Mouse (Mus musculus) brain, embryonic 14.5 days (tissue): ENCODE data around the gene Pycr2. TPM values are rescaled to one million over a fixed set of nuclear protein-coding genes. Genes with fewer than 3 reads are reported as not detected.

Experiments
- DNase-seq: peaks from one replicate; pipeline ENCODE4 v3.0.0-alpha.2; 2011; ENCODE audit warnings: low read depth
- CTCF ChIP-seq: fragments of 200-500 bp; IDR thresholded peaks from 2 replicates; pipeline ENCODE4 v1.5.1; 2012; ENCODE audit warnings: inconsistent platforms, mild to moderate bottlenecking, moderate library complexity, borderline replicate concordance; ENCODE audit not compliant: insufficient read depth, insufficient read length; ENCODE audit errors: extremely low read depth
- POLR2A ChIP-seq: fragments of 200-500 bp; IDR thresholded peaks from 2 replicates; pipeline ENCODE4 v1.6.1; 2012; ENCODE audit warnings: mild to moderate bottlenecking, inconsistent platforms, borderline replicate concordance; ENCODE audit not compliant: poor library complexity, insufficient read depth, insufficient read length, severe bottlenecking; ENCODE audit errors: extremely low read depth
- polyA plus RNA-seq: library from polyadenylated mRNA; depleted of rRNA; stranded (reverse); fragments of >200 nt; gene quantifications from 2 replicates; pipeline ENCODE4 v1.2.3, GENCODE M21; 2012; rRNA removed

The Pycr2 gene
- polyA plus RNA-seq, 1 experiment: 45.7 TPM

DNA sequence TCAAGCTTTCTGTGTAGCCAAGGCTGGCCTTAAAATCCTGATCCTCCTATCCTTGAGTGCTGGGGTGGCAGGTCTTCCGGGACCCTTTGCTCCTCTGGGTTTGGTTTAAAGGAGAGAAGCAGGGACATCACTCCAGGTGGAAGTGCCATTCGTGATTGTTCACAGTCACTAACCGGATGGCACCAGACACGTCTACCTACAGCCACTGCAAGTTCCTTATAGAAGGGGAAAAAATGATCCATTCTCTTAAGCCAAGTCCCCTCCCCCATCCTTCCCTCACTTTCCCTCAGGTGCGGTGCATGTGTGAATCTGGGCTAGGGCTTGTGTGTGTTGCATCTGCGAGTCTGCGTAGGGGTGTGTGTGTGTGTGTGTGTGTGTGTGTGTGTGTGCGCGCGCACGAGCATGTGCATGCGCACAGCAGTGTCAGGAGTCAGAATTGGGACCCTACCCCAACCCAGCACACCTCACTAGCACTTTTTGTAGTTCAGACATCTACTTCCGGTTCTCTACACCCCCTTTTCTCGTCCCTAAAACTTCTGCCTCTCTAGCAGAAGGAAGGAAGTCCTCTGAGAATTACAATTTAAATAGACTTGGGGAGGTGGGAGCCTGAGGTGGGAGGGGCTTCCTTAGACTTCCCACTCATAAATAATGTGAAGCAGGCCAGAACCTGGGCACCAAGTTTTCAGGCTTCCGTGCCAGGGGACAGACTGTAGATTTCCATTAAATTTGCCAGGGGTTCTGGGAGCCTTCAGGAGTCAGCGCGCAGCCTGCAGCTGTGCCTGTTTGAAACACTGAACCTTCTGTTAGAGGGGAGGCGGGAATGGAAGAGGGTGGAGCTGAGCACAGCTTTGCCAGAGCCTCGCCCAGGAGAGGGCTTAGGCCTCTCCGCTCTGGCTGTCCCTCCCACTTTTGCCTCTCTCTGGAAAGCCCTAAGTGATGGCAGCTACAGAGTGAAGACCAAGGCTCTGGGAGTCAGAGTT, 41.2 kb downstream of the Pycr2 start:
- peak; percentile 74 for DNase-seq
- TF ChIP-seq POLR2A: no peak
- no peak for TF ChIP-seq CTCF

DNA sequence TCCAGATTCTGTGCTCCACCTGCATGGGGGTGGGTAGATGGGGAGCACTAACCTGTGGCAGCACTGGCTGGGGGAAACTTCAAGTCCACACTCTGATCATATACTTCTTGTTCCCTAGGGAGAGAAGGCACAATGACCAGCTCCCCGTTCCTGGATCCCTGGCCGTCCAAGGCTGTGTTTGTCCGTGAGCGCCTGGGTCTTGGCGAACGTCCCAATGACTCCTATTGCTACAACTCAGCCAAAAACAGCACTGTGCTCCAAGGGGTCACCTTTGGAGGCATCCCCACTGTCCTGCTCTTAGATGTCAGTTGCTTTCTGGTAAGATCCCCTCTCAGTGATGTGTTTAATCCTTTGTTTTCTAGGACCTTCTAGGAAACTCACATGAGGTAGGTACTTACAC, 42.4 kb downstream of the Pycr2 start:
- TF ChIP-seq POLR2A (no peak), CTCF (no peak)
- no peak for DNase-seq

DNA sequence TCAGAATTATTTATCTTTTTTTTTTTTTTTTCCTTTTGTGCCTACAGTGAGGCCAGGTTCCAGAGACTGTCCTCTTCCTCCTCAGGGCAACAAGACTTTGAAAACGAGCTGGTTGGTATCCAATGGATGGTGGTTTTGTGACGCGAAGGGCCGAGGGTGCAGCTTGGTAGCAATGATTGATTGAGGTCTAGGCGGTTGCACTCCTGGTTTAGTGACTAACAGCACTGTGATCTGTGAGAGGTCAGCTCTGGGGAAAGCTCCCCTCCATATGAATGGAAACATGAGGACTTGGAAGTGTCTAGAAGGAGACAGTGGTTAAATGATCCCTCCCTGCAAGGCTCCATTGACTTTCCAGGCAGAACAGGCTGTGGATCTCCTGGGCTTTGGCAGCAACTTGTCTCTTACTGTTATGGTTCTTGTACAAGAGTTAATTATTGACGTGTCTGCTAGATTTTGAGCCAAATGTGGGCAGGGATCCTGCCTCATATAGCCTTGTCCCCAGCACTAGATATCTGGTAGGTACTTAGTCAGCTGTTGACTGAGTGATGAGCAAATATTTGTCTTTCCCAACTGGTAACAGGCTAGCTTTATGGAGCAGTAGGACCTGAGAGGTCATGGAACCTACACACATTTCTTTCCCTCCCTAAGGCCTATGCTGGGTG, 48.1 kb downstream of the Pycr2 start:
- no peak for TF ChIP-seq CTCF
- no peak for TF ChIP-seq POLR2A
- no peak for DNase-seq

DNA sequence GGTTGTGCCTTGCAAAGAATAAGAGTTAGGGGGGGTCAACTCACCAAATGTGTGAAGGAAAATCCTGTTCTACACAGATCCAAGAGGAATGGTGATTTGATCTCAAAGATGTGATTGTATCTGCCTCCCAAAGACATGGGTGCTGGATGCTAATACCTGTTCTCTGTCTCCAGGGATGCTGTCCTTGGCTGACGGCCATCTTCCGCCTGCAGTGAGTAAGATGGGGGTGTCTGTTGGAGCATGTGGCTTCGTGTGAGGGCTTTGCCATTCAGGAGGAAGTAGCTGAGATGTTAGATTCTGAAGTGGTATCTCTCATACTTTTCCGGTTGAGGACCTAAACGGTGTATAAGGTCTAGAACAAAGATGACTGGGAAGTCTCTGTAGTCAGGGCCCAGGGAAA, 48.7 kb downstream of the Pycr2 start:
- TF ChIP-seq POLR2A (no peak), CTCF (no peak)
- DNase-seq: no peak

DNA sequence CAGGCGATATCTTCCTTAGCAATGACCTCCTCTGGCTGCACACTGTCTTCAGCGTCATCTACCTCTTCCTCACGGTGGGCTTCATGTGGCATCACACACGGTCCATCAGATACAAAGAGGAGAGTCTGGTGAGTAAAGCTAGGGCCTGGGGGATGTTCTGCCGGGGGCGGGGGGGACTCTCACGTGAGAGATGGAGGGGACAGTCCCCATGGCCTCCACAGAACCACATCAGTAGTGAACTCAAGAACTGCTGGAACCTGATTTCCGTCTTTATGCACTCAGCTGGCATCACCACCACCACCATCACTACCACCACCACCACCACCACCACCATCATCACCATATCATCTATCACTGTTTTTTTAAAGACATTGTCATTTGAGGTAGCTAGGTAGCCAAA, 52.3 kb downstream of the Pycr2 start:
- no peak for DNase-seq
- no peak for TF ChIP-seq POLR2A
- TF ChIP-seq CTCF: no peak

DNA sequence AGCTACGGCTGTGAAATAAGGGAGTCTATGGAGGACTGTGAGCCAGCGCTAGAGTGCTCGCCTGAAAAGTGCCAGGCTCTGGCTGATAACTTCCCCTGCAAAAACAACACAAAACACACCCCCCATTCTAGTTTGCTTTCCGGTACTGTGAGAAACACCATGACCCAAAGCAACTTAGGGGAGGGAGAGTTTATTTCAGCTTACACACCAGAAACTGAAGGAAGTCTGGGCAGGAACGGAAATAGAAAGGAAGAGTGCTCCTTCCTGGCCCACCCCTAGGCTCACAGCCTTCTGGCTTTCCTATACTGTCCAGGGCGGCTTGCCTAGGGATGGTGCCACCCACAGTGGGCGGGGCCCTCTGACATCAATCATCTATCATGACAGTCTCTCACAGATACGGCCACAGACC, 52.9 kb downstream of the Pycr2 start:
- no peak for DNase-seq
- TF ChIP-seq CTCF: no peak
- no peak for TF ChIP-seq POLR2A

Other genes starting within 250 kb of the Pycr2 start
- 0.04 and 0.05 TPM in 2 replicates for gene Mixl1, start 207.3 kb upstream of the Pycr2 start, polyA plus RNA-seq
- gene Acbd3, start 178.2 kb upstream of the Pycr2 start, polyA plus RNA-seq: 28.8 and 36.1 TPM in 2 replicates
- 2,000 and 2,211 TPM in 2 replicates for gene H3f3a, start 90.3 kb upstream of the Pycr2 start, polyA plus RNA-seq
- 22.0 and 25.5 TPM in 2 replicates for gene Sde2, start 53.2 kb upstream of the Pycr2 start, polyA plus RNA-seq
- 1.4 and 2.0 TPM in 2 replicates for gene Lefty2, start 11.2 kb upstream of the Pycr2 start, polyA plus RNA-seq
- 1.1 and 1.3 TPM in 2 replicates for gene Lefty1, start 30.7 kb downstream of the Pycr2 start, polyA plus RNA-seq
- 3.3 and 3.6 TPM in 2 replicates for gene Tmem63a, start 38.1 kb downstream of the Pycr2 start, polyA plus RNA-seq
- 2.8 and 5.1 TPM in 2 replicates for gene Ephx1, start 116.6 kb downstream of the Pycr2 start, polyA plus RNA-seq
- not detected in 2 replicates for gene 9130409I23Rik, start 146.9 kb downstream of the Pycr2 start, polyA plus RNA-seq
- 68.9 and 92.0 TPM in 2 replicates for gene Nvl, start 239.9 kb downstream of the Pycr2 start, polyA plus RNA-seq
- 22.5 and 26.1 TPM in 2 replicates for gene Cnih4, start 240.4 kb downstream of the Pycr2 start, polyA plus RNA-seq